Mouse (Mus musculus) kidney, postnatal 14 days (tissue): ENCODE measurements around the gene Zfp276.
"Not testable (repeated sequence)": the region's sequence is repeated elsewhere in the genome, so short reads cannot be mapped to it uniquely, and the experiment has no call there.

Experiments
- DNase-seq: peaks from one replicate; pipeline ENCODE4 v3.0.0; 2022; ENCODE audit warnings: mixed read lengths

The Zfp276 gene

GRCm38 (mm10) chr8:123254099-123254885, at the start of gene Zfp276, which contains the start of gene Vps9d1:
TSS of gene Zfp276 (plus strand) at chr8:123254195.
TSS of gene Vps9d1 (minus strand) at chr8:123254348.
- peak; percentile 92 for DNase-seq

- no peak for DNase-seq
Observed at GRCm38 (mm10) chr8:123211876-123212275, 42.1 kb upstream of the Zfp276 start.

GRCm38 (mm10) chr8:123212321-123213117, 41.5 kb upstream of the Zfp276 start, which contains the start of the genes Chmp1a and Spata33:
TSS of gene Chmp1a (minus strand) at chr8:123212763.
TSS of gene Spata33 (plus strand) at chr8:123212832.
- peak; percentile 98 for DNase-seq

- peak; percentile 21 for DNase-seq
Observed at GRCm38 (mm10) chr8:123213118-123213772, 40.8 kb upstream of the Zfp276 start.

- DNase-seq = no peak
Observed at GRCm38 (mm10) chr8:123215430-123215829, 38.6 kb upstream of the Zfp276 start.

GRCm38 (mm10) chr8:123220917-123221316, 33.1 kb upstream of the Zfp276 start:
- DNase-seq = no peak

GRCm38 (mm10) chr8:123224278-123225266, 29.4 kb upstream of the Zfp276 start, which contains the start of gene Cdk10:
TSS of gene Cdk10 (plus strand) at chr8:123224842.
- DNase-seq = peak; percentile 95

GRCm38 (mm10) chr8:123228416-123228815, 25.6 kb upstream of the Zfp276 start:
- DNase-seq = no peak

GRCm38 (mm10) chr8:123230326-123230725, 23.7 kb upstream of the Zfp276 start:
- not testable (repeated sequence) for DNase-seq

- peak; percentile 36 for DNase-seq
Observed at GRCm38 (mm10) chr8:123231742-123232141, 22.3 kb upstream of the Zfp276 start.

GRCm38 (mm10) chr8:123232553-123232952, 21.4 kb upstream of the Zfp276 start:
- no peak for DNase-seq

GRCm38 (mm10) chr8:123233300-123233699, 20.7 kb upstream of the Zfp276 start:
- DNase-seq = no peak

GRCm38 (mm10) chr8:123233760-123234159, 20.2 kb upstream of the Zfp276 start:
- no peak for DNase-seq

- DNase-seq = no peak
Observed at GRCm38 (mm10) chr8:123234918-123235519, 19.0 kb upstream of the Zfp276 start.

GRCm38 (mm10) chr8:123235520-123236497, 18.2 kb upstream of the Zfp276 start, which contains the start of gene Spata2l:
TSS of gene Spata2l (minus strand) at chr8:123236233.
- DNase-seq = peak; percentile 94

GRCm38 (mm10) chr8:123239398-123239797, 14.6 kb upstream of the Zfp276 start:
- no peak for DNase-seq

- DNase-seq = no peak
Observed at GRCm38 (mm10) chr8:123242107-123242923, 11.7 kb upstream of the Zfp276 start.

GRCm38 (mm10) chr8:123243053-123243452, 10.9 kb upstream of the Zfp276 start:
- DNase-seq = no peak

- peak; percentile 37 for DNase-seq
Observed at GRCm38 (mm10) chr8:123244382-123244781, 9.6 kb upstream of the Zfp276 start.
